Mouse (Mus musculus) neutrophil, adult 65 days (primary cell): Measurements from ENCODE around the gene Zbtb37. TPM values are rescaled to one million over a fixed set of nuclear protein-coding genes. Genes with fewer than 3 reads are reported as not detected.

ENCODE experiments used
- total RNA-seq: library from RNA; stranded (reverse); gene quantifications from 2 replicates; pipeline ENCODE4 v1.2.4, GENCODE M21; 2023

Gene Zbtb37
- total RNA-seq, result 11.1 and 22.9 TPM in 2 replicates

DNA sequence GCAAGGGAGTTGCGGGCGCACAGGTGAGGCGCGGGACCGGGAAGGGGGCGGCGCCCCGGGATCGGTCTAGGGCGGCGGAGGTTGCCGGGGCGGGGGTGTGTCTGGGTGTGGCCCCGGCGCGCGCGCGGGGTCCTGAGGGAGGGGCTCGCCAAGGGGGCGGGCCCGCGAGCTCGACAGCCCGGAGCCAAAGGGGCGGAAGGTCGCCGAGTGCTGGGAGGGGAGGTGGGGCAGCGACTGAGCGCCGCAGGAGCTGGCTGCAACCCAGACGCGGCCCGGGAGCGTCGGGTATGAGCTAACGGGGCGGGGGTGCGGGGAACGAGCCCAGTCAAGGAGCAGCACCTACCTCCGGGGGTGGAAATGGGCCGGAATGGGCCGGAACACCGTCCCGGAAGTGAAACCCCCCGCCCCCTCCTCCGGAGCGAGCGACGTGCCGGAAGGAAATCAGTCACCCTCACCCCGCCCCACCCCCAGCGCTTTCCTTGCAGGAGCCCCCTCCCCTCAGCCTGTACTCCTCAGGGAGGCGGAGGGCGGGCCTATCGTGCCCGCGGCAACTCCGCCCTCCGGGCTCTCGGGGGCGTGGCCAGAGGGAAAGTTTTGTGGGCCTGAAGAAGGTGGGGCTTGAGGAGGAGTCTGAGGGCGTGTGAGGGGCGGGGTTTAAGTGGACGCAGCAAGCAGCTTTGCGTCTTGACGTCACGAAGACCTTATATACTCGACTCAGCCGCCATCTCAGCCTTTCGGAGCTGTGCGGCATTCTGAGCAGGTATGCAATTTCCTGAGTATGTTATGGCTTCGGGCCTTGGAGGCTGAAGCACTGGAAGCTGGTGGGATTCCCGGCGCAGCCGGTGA lies at the start of gene Zbtb37:
Gene Zbtb37 (minus strand): TSS at position 415 of the 846 bp plus-strand sequence.

GRCm38 (mm10) chr1:161070352-161071271 lies 36.0 kb upstream of the Zbtb37 start, which contains the start of the genes Dars2 and Cenpl:
Dars2 (minus strand) TSS chr1:161070658.
Cenpl (plus strand) TSS chr1:161070713.

DNA sequence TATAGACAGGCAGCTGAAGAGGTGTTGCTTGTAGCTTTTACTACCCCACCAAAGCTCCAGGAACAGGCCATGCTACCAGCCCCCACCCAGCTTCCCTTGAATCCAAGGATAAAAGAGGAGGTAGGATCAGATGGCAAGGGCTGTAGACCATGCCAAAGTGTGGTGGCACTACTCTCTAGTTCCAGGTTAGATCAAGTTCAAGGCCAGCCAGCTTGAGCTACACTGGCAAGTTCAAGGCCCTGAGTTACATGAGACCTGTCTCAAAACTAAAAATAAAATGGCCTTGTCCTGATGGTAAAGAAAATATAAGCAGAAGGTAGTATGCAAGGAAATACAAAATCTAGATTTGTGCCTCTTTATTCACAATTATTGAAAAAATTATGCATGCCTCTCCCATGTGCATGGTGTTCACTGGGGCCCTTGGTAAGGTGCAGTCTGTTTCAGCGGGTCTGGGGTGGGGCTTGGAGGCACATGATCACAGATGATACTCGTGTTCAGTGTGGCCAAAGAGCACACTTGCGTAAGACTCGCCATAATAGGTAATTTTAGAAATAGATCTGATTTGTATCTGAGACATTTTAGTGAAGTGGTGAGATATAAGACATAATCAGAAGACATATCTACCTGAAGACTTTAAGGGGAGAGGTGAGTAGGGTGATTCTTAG lies 56.4 kb downstream of the Zbtb37 start, which contains the start of gene Serpinc1:
Gene Serpinc1 (plus strand): TSS at position 515 of the 665 bp plus-strand sequence.

Other genes with a start within 250 kb of the Zbtb37 start
- gene Rabgap1l, start 241.6 kb downstream of the Zbtb37 start, total RNA-seq, result 39.2 and 70.8 TPM in 2 replicates
- gene Rc3h1, start 128.4 kb downstream of the Zbtb37 start, total RNA-seq, result 47.0 and 60.1 TPM in 2 replicates
- gene Serpinc1, start 56.3 kb downstream of the Zbtb37 start, total RNA-seq, result 0.52 and 0.98 TPM in 2 replicates
- 7.4 and 12.3 TPM in 2 replicates for gene Dars2, start 35.8 kb upstream of the Zbtb37 start, total RNA-seq
- 25.3 and 32.1 TPM in 2 replicates for gene Cenpl, start 35.9 kb upstream of the Zbtb37 start, total RNA-seq
- gene Klhl20, start 96.7 kb upstream of the Zbtb37 start, total RNA-seq, result 9.6 and 11.2 TPM in 2 replicates
- not detected in 2 replicates for gene Ankrd45, start 107.8 kb upstream of the Zbtb37 start, total RNA-seq
- gene Tex50, start 124.5 kb upstream of the Zbtb37 start, total RNA-seq, result not detected in 2 replicates
- gene Prdx6, start 216.4 kb upstream of the Zbtb37 start, total RNA-seq, result 340 and 352 TPM in 2 replicates